8 mouse cellular contexts compared by ENCODE assay signal in genomic region chr7:25719761-25720610, GRCm38 (mm10). TPM values are rescaled to one million over a fixed set of nuclear protein-coding genes. Genes with fewer than 3 reads are reported as not detected.
A peak's percentile ranks its signal among the peaks of the same experiment; 100 is the strongest.
DNase-seq lines count a peak whose midpoint lies in the region; ATAC-seq lines count a peak whose summit lies in the region.

No protein-coding gene starts in this region.

- ATAC-seq in forebrain, embryonic 12.5 days (ENCODE audit: low FRiP score), result peak; percentile 45
- ATAC-seq in hindbrain, embryonic 13.5 days (ENCODE audit: low FRiP score), result peak; percentile 36

- H3K4me2 ChIP-seq in forebrain, embryonic 12.5 days, result no peak overlapping the region
- peak overlapping the region; percentile 94; the same call in 1 of the 2 replicates for H3K4me2 ChIP-seq in hindbrain, embryonic 13.5 days

- peaks cover 20% of the 10 kb centered on the region for H3K4me1 ChIP-seq in forebrain, embryonic 12.5 days
- H3K4me1 ChIP-seq in hindbrain, embryonic 13.5 days (replicated peaks), result peaks cover 18% of the 10 kb centered on the region

- no peak overlapping the region for H3K27ac ChIP-seq in forebrain, embryonic 12.5 days
- H3K27ac ChIP-seq in hindbrain, embryonic 13.5 days, result no peak overlapping the region

- 0 out of 2 replicates have a peak overlapping the region, but pooled peaks have one; percentile 25 for H3K9ac ChIP-seq in forebrain, embryonic 12.5 days
- H3K9ac ChIP-seq in hindbrain, embryonic 13.5 days, result no peak overlapping the region

- peak; percentile 45 for DNase-seq in MEL-GATA-1-ER (ENCODE audit: extremely low read depth, low read depth)
- DNase-seq in c-Kit-positive CD71-negative TER-119-negative erythroid progenitor cells, embryonic 14.5 days (ENCODE audit: low read depth), result peak; percentile 58
- DNase-seq in layer of hippocampus, postnatal 25 days (ENCODE audit: extremely low spot score in 1 of 2, low spot score in 1 of 2), result peak; percentile 73 to 91
- peak; percentile 78 for DNase-seq in lung, postnatal 14 days
- DNase-seq in retina, postnatal 1 day, result peak; percentile 83
- DNase-seq in urinary bladder, postnatal 36 days (ENCODE audit: low spot score in 2 of 2), result peak; percentile 67 to 75

- peaks cover 59% of the 10 kb centered on the region for H3K36me3 ChIP-seq in forebrain, embryonic 12.5 days (replicated peaks)
- peaks cover 64% of the 10 kb centered on the region for H3K36me3 ChIP-seq in hindbrain, embryonic 13.5 days

- 62% methylated on average over 10 of the region's 10 CpGs for WGBS in forebrain, embryonic 12.5 days
- 62% methylated on average over 10 of the region's 10 CpGs for WGBS in hindbrain, embryonic 13.5 days

- H3K9me3 ChIP-seq in forebrain, embryonic 12.5 days, result no peaks in the 10 kb centered on the region
- no peaks in the 10 kb centered on the region for H3K9me3 ChIP-seq in hindbrain, embryonic 13.5 days

- H3K4me3 ChIP-seq in forebrain, embryonic 12.5 days (replicated peaks), result no peak overlapping the region
- H3K4me3 ChIP-seq in hindbrain, embryonic 13.5 days, result no peak overlapping the region

- no peaks in the 10 kb centered on the region for H3K27me3 ChIP-seq in forebrain, embryonic 12.5 days
- H3K27me3 ChIP-seq in hindbrain, embryonic 13.5 days, result no peaks in the 10 kb centered on the region

RNA-seq across cellular contexts. Expression of gene Ccdc97, which starts 1.1 kb away (rescaled TPM):
- polyA plus RNA-seq in forebrain, embryonic 12.5 days (2016; fragmentation: Nextera tagmentation; extraction: Ambion mirVana), result 29.0 and 35.7 TPM in 2 replicates
- 33.1 and 33.8 TPM in 2 replicates for polyA plus RNA-seq in hindbrain, embryonic 13.5 days (2015; fragmentation: Nextera tagmentation; extraction: Ambion mirVana)
- 10 to 100 TPM; 54.6 to 58.5 TPM for total RNA-seq in layer of hippocampus, postnatal 25 days (2021)

RNA-seq across cellular contexts. Expression of gene Tgfb1, which starts 33.2 kb away (rescaled TPM):
- polyA plus RNA-seq in forebrain, embryonic 12.5 days (2016; fragmentation: Nextera tagmentation; extraction: Ambion mirVana), result 1.3 and 1.6 TPM in 2 replicates
- 0.85 and 1.2 TPM in 2 replicates for polyA plus RNA-seq in hindbrain, embryonic 13.5 days (2015; fragmentation: Nextera tagmentation; extraction: Ambion mirVana)
- total RNA-seq in layer of hippocampus, postnatal 25 days (2021), result 1 to 10 TPM; 7.0 to 8.6 TPM

RNA-seq across cellular contexts. Expression of gene Hnrnpul1, which starts 34.6 kb away (rescaled TPM):
- polyA plus RNA-seq in forebrain, embryonic 12.5 days (2016; fragmentation: Nextera tagmentation; extraction: Ambion mirVana), result 78.4 and 86.0 TPM in 2 replicates
- polyA plus RNA-seq in hindbrain, embryonic 13.5 days (2015; fragmentation: Nextera tagmentation; extraction: Ambion mirVana), result 49.9 and 50.7 TPM in 2 replicates
- total RNA-seq in layer of hippocampus, postnatal 25 days (2021), result 100 to 1,000 TPM; 103 to 114 TPM

RNA-seq across cellular contexts. Expression of gene B9d2, which starts 39.4 kb away (rescaled TPM):
- 31.3 and 31.6 TPM in 2 replicates for polyA plus RNA-seq in forebrain, embryonic 12.5 days (2016; fragmentation: Nextera tagmentation; extraction: Ambion mirVana)
- polyA plus RNA-seq in hindbrain, embryonic 13.5 days (2015; fragmentation: Nextera tagmentation; extraction: Ambion mirVana), result 40.0 and 41.5 TPM in 2 replicates
- total RNA-seq in layer of hippocampus, postnatal 25 days (2021), result 10 to 100 TPM; 25.2 to 25.7 TPM

RNA-seq across cellular contexts. Expression of gene Tmem91, which starts 45.0 kb away (rescaled TPM):
- 3.2 and 4.0 TPM in 2 replicates for polyA plus RNA-seq in forebrain, embryonic 12.5 days (2016; fragmentation: Nextera tagmentation; extraction: Ambion mirVana)
- 15.6 and 16.3 TPM in 2 replicates for polyA plus RNA-seq in hindbrain, embryonic 13.5 days (2015; fragmentation: Nextera tagmentation; extraction: Ambion mirVana)
- total RNA-seq in layer of hippocampus, postnatal 25 days (2021), result 10 to 100 TPM; 12.7 to 16.5 TPM
